Mouse (Mus musculus) lung, adult 2 months (tissue): ENCODE measurements around the gene Cdk11b. TPM values are rescaled to one million over a fixed set of nuclear protein-coding genes. Genes with fewer than 3 reads are reported as not detected.
A peak's percentile ranks its signal among the peaks of the same experiment; 100 is the strongest.

Source experiments
- DNase-seq: peaks from one replicate; pipeline ENCODE4 v3.0.0; 2022
- H3K4me1 ChIP-seq: fragments of 200-500 bp; 2 replicates; pipeline ENCODE4 v1.6.1; 2011; ENCODE audit warnings: low read length; ENCODE audit not compliant: control insufficient read depth, insufficient read depth
- H3K4me3 ChIP-seq: fragments of 200-500 bp; replicated peaks from 2 replicates; pipeline ENCODE3; 2011; ENCODE audit warnings: low read depth, mild to moderate bottlenecking, control low read depth, low read length; ENCODE audit errors: extremely low read depth
- CTCF ChIP-seq: fragments of 200-500 bp; IDR thresholded peaks from 2 replicates; pipeline ENCODE4 v1.5.1; 2011; ENCODE audit warnings: mild to moderate bottlenecking, low read length, control low read depth; ENCODE audit not compliant: insufficient read depth
- POLR2A ChIP-seq: fragments of 200-500 bp; IDR thresholded peaks from 2 replicates; pipeline ENCODE4 v1.6.1; 2011; ENCODE audit warnings: low read depth, mild to moderate bottlenecking, control low read depth, low read length, borderline replicate concordance; ENCODE audit errors: extremely low read depth
- WGBS: fragments of 180-500 bp; shearing (Covaris S2); methylation state at CpG from one replicate; pipeline ENCODE4 v1.1.7; 2018; 5-methylcytosine and 5-hydroxymethylcytosine counted together
- polyA plus RNA-seq: library from polyadenylated mRNA; depleted of rRNA; stranded (reverse); fragments of >200 nt; gene quantifications from 2 replicates; pipeline ENCODE4 v1.2.3, GENCODE M21; 2012; rRNA removed

Cdk11b gene
- polyA plus RNA-seq, 1 experiment, result 29.1 TPM

- no peak for DNase-seq
- 71% methylated on average over 12 of the region's 12 CpGs for WGBS
- H3K4me1 ChIP-seq, result peaks cover 5% of the 10 kb centered on the region; the same call in 1 of the 2 replicates
- TF ChIP-seq CTCF, result no peak
- TF ChIP-seq POLR2A, result no peak
- H3K4me3 ChIP-seq, result no peak overlapping the region
Observed at GRCm38 (mm10) chr4:155690571-155691375, 66.1 kb downstream of the Cdk11b start.

GRCm38 (mm10) chr4:155692421-155692820, 67.8 kb downstream of the Cdk11b start:
- 93% methylated on average over 3 of the region's 3 CpGs for WGBS

GRCm38 (mm10) chr4:155694111-155694481, 69.4 kb downstream of the Cdk11b start, which contains the start of gene Fndc10:
Gene Fndc10 (plus strand): TSS chr4:155694342.
- peaks cover 5% of the 10 kb centered on the region; the same call in 1 of the 2 replicates for H3K4me1 ChIP-seq
- TF ChIP-seq CTCF, result no peak
- no peak for TF ChIP-seq POLR2A
- under 1% methylated on average over 32 of the region's 47 CpGs for WGBS
- peak; percentile 55 for DNase-seq
- H3K4me3 ChIP-seq, result peak within 1 kb of the TSS; percentile 59

More at GRCm38 (mm10) chr4:155692421-155692820, 67.8 kb downstream of the Cdk11b start:
- peaks cover 5% of the 10 kb centered on the region; the same call in 1 of the 2 replicates for H3K4me1 ChIP-seq
- no peak for DNase-seq
- no peak overlapping the region for H3K4me3 ChIP-seq
- TF ChIP-seq CTCF, result no peak
- no peak for TF ChIP-seq POLR2A

GRCm38 (mm10) chr4:155694482-155695401, 70.1 kb downstream of the Cdk11b start:
- Histone ChIP-seq H3K4me1 (peaks cover 5% of the 10 kb centered on the region; the same call in 1 of the 2 replicates), H3K4me3 (peak overlapping the region; percentile 59)
- 3% methylated on average over 91 of the region's 92 CpGs for WGBS
- peak; percentile 68 for DNase-seq
- TF ChIP-seq CTCF (peak; percentile 14; the same call in 1 of the 2 replicates), POLR2A (no peak)

GRCm38 (mm10) chr4:155695531-155696062, 70.9 kb downstream of the Cdk11b start:
- 85% methylated on average over 4 of the region's 4 CpGs for WGBS
- DNase-seq, result no peak
- H3K4me3 ChIP-seq, result no peak overlapping the region
- TF ChIP-seq POLR2A (no peak), CTCF (no peak)
- peaks cover 5% of the 10 kb centered on the region; the same call in 1 of the 2 replicates for H3K4me1 ChIP-seq

- peaks cover 5% of the 10 kb centered on the region; the same call in 1 of the 2 replicates for H3K4me1 ChIP-seq
- TF ChIP-seq CTCF, result no peak
- TF ChIP-seq POLR2A, result no peak
- 64% methylated on average over 16 of the region's 16 CpGs for WGBS
- H3K4me3 ChIP-seq, result no peak overlapping the region
- no peak for DNase-seq
Observed at GRCm38 (mm10) chr4:155696261-155697255, 71.9 kb downstream of the Cdk11b start.

Other genes with a start within 250 kb of the Cdk11b start
- gene Gabrd, start 226.7 kb upstream of the Cdk11b start, polyA plus RNA-seq, result 0.52 and 1.4 TPM in 2 replicates
- gene Cfap74, start 215.7 kb upstream of the Cdk11b start, polyA plus RNA-seq, result 7.4 and 10.1 TPM in 2 replicates
- gene Tmem52, start 155.7 kb upstream of the Cdk11b start, polyA plus RNA-seq, result 3.5 and 5.2 TPM in 2 replicates
- gene Gnb1, start 133.5 kb upstream of the Cdk11b start, polyA plus RNA-seq, result 683 and 872 TPM in 2 replicates
- 110 and 119 TPM in 2 replicates for gene Nadk, start 62.5 kb upstream of the Cdk11b start, polyA plus RNA-seq
- gene Slc35e2, start 23.4 kb upstream of the Cdk11b start, polyA plus RNA-seq, result 5.2 and 6.6 TPM in 2 replicates
- gene Gm10563, start 20.6 kb downstream of the Cdk11b start, polyA plus RNA-seq, result not detected in 2 replicates
- gene Mmp23, start 28.5 kb downstream of the Cdk11b start, polyA plus RNA-seq, result 30.8 and 42.7 TPM in 2 replicates
- gene Mib2, start 44.3 kb downstream of the Cdk11b start, polyA plus RNA-seq, result 90.1 and 92.0 TPM in 2 replicates
- gene Fndc10, start 69.5 kb downstream of the Cdk11b start, polyA plus RNA-seq, result 10.6 and 11.8 TPM in 2 replicates
- 103 and 128 TPM in 2 replicates for gene Ssu72, start 79.9 kb downstream of the Cdk11b start, polyA plus RNA-seq
- gene Tmem240, start 109.9 kb downstream of the Cdk11b start, polyA plus RNA-seq, result 1.6 and 1.8 TPM in 2 replicates
- 44.5 and 48.4 TPM in 2 replicates for gene Atad3a, start 136.2 kb downstream of the Cdk11b start, polyA plus RNA-seq
- 9.2 and 11.8 TPM in 2 replicates for gene Vwa1, start 149.8 kb downstream of the Cdk11b start, polyA plus RNA-seq
- gene Tmem88b, start 161.0 kb downstream of the Cdk11b start, polyA plus RNA-seq, result 0.38 and 0.52 TPM in 2 replicates
- gene Ankrd65, start 165.6 kb downstream of the Cdk11b start, polyA plus RNA-seq, result 15.7 and 17.3 TPM in 2 replicates
- gene Mrpl20, start 178.0 kb downstream of the Cdk11b start, polyA plus RNA-seq, result 36.9 and 40.0 TPM in 2 replicates
- 59.8 and 62.5 TPM in 2 replicates for gene Ccnl2, start 187.6 kb downstream of the Cdk11b start, polyA plus RNA-seq
- 120 and 151 TPM in 2 replicates for gene Aurkaip1, start 206.4 kb downstream of the Cdk11b start, polyA plus RNA-seq
- 994 and 1,263 TPM in 2 replicates for gene Mxra8, start 214.8 kb downstream of the Cdk11b start, polyA plus RNA-seq
- gene Dvl1, start 222.5 kb downstream of the Cdk11b start, polyA plus RNA-seq, result 128 and 159 TPM in 2 replicates
- gene Tas1r3, start 238.5 kb downstream of the Cdk11b start, polyA plus RNA-seq, result 1.6 TPM in 2 replicates
- gene Cptp, start 244.6 kb downstream of the Cdk11b start, polyA plus RNA-seq, result 30.3 and 33.3 TPM in 2 replicates
- 26.7 and 27.3 TPM in 2 replicates for gene Ints11, start 244.7 kb downstream of the Cdk11b start, polyA plus RNA-seq